Mouse (Mus musculus) limb, embryonic 13.5 days (tissue): ENCODE data around the gene Tmem184b. TPM values are rescaled to one million over a fixed set of nuclear protein-coding genes. Genes with fewer than 3 reads are reported as not detected.
A peak's percentile ranks its signal among the peaks of the same experiment; 100 is the strongest.

Source experiments
- ATAC-seq: fragments of 200-750 bp; cut with Nextera tagmentation; 2 replicates; pipeline ENCODE4 v1.8.0; 2017; ENCODE audit warnings: low read depth, moderate number of reproducible peaks, moderate TSS enrichment; ENCODE audit not compliant: low FRiP score
- H3K27ac ChIP-seq: fragments of 300-500 bp; sonication (generic); 2 replicates; pipeline ENCODE4 v1.5.1; 2015; ENCODE audit warnings: inconsistent platforms, mild to moderate bottlenecking, moderate library complexity
- H3K27me3 ChIP-seq: fragments of 300-500 bp; sonication (generic); 2 replicates; pipeline ENCODE4 v1.6.1; 2015; ENCODE audit warnings: mild to moderate bottlenecking, inconsistent platforms
- H3K36me3 ChIP-seq: fragments of 300-500 bp; sonication (generic); 2 replicates; pipeline ENCODE4 v1.6.1; 2015; ENCODE audit warnings: inconsistent platforms, mild to moderate bottlenecking, moderate library complexity
- H3K4me1 ChIP-seq: fragments of 300-500 bp; sonication (generic); 2 replicates; pipeline ENCODE4 v1.6.1; 2015; ENCODE audit warnings: inconsistent platforms
- H3K4me2 ChIP-seq: fragments of 300-500 bp; sonication (generic); replicated peaks from 2 replicates; pipeline ENCODE4 v1.6.1; 2015; ENCODE audit warnings: inconsistent platforms, mild to moderate bottlenecking, moderate library complexity
- H3K4me3 ChIP-seq: fragments of 300-500 bp; sonication (generic); 2 replicates; pipeline ENCODE4 v1.5.1; 2015; ENCODE audit warnings: moderate library complexity, mild to moderate bottlenecking, inconsistent platforms
- H3K9ac ChIP-seq: fragments of 300-500 bp; sonication (generic); 2 replicates; pipeline ENCODE4 v1.6.1; 2015; ENCODE audit warnings: mild to moderate bottlenecking, inconsistent platforms
- H3K9me3 ChIP-seq: fragments of 300-500 bp; sonication (generic); 2 replicates; pipeline ENCODE4 v1.6.1; 2016; ENCODE audit warnings: inconsistent platforms
- WGBS: fragments of 180-500 bp; shearing (Covaris S2); methylation state at CpG from one replicate; pipeline ENCODE4 v1.1.7; 2015; 5-methylcytosine and 5-hydroxymethylcytosine counted together
- polyA plus RNA-seq: library from polyadenylated mRNA; unstranded; fragments of >200 nt; fragmentation: Nextera tagmentation; extraction: Ambion mirVana; gene quantifications from 2 replicates; pipeline ENCODE4 v1.2.1, GENCODE M21; 2015

Tmem184b gene
- polyA plus RNA-seq: 70.8 and 77.6 TPM in 2 replicates

DNA sequence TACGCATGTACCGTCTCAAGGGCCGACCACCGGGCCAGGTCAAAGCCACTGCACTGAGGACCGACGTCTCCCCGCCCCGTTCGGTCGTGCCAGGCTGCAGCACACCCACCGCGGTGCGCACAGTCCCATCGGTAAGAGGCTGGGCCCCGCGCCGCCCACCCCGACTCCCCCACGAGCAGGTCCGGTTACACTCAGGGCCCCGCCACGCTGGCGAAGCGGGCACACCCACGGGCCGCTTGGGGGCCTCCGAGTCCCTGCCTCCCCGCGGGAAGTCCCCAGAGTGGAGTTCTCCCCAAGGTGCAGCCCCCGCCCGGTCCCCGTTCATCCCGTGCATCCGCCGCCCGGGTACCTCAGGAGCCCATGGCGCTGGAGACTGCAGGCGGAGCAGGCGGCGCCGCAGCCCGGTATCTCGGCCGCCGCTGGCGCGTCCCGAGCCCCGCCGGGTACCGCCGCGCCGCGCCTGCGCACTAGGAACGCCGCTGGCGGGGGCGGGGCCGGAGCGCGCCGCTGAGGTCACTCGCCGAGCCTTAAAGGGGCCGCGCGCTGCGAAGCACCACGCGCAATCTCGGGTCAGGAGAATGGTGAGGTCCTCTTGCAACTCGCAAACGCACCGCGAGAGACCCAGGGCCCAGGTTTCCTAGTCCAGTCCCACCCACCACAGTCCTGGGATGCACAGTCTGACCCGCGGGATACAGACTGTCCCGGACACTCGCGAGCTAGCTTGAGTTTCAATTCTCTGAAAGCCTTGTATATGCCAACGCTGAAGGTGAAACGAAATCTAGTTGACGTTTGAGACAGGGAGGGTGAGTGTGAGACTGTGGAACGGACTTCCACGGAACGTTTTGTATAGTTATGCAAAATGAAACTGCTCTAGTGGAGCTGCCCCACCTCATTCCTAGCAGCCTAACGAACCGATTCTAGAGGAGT lies at the start of gene Tmem184b:
TSS of gene Tmem184b (minus strand) at position 734 of the 927 bp plus-strand sequence.
- peak within 1 kb of the TSS; percentile 95 for H3K9ac ChIP-seq
- peaks cover 45% of the 10 kb centered on the region for H3K4me1 ChIP-seq
- no peaks in the 10 kb centered on the region for H3K9me3 ChIP-seq
- H3K4me2 ChIP-seq: peak within 1 kb of the TSS; percentile 88
- H3K4me3 ChIP-seq: peak within 1 kb of the TSS; percentile 94
- peaks cover 3% of the 10 kb centered on the region for H3K36me3 ChIP-seq
- no peaks in the 10 kb centered on the region for H3K27me3 ChIP-seq
- ATAC-seq: peak; percentile 88
- H3K27ac ChIP-seq: peak within 1 kb of the TSS; percentile 83
- WGBS: under 1% methylated on average over 89 of the region's 90 CpGs

DNA sequence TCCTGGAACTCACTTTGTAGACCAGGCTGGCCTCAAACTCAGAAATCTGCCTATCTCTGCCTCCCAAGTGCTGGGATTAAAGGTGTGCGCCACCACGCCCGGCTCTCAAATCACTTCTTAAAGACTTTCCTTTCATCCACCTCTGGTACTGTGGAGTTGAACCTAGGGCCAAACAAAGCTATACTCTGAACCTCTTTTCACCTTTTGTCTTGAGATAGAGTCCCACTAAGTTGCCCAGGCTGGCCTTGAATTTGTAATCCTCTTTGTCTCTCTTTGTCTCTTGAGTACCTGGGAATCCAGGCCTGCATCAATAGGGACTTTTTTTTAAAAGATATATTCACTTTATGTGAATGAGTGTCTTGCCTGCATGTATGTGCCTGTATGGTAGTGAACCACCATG lies 44.7 kb upstream of the Tmem184b start:
- 0 out of 2 replicates have a peak, but pooled peaks cover under 1% of the 10 kb centered on the region for H3K4me1 ChIP-seq
- H3K9ac ChIP-seq: no peak overlapping the region
- no peak overlapping the region for H3K27ac ChIP-seq
- ATAC-seq: no peak
- no peak overlapping the region for H3K4me2 ChIP-seq
- H3K27me3 ChIP-seq: peaks cover 4% of the 10 kb centered on the region; the same call in 1 of the 2 replicates
- 0 out of 2 replicates have a peak, but pooled peaks cover 3% of the 10 kb centered on the region for H3K9me3 ChIP-seq
- 91% methylated on average over 3 of the region's 3 CpGs for WGBS
- H3K36me3 ChIP-seq: no peaks in the 10 kb centered on the region
- H3K4me3 ChIP-seq: no peak overlapping the region

GRCm38 (mm10) chr15:79445786-79446654 lies 42.7 kb upstream of the Tmem184b start:
- peaks cover 10% of the 10 kb centered on the region for H3K4me1 ChIP-seq
- no peak overlapping the region for H3K4me3 ChIP-seq
- no peaks in the 10 kb centered on the region for H3K27me3 ChIP-seq
- H3K27ac ChIP-seq: no peak overlapping the region
- 76% methylated on average over 8 of the region's 8 CpGs for WGBS
- no peak for ATAC-seq
- H3K36me3 ChIP-seq: no peaks in the 10 kb centered on the region
- H3K4me2 ChIP-seq: no peak overlapping the region
- H3K9me3 ChIP-seq: no peaks in the 10 kb centered on the region
- H3K9ac ChIP-seq: no peak overlapping the region

- no peaks in the 10 kb centered on the region for H3K27me3 ChIP-seq
- peaks cover 30% of the 10 kb centered on the region for H3K4me1 ChIP-seq
- H3K9me3 ChIP-seq: no peaks in the 10 kb centered on the region
- H3K27ac ChIP-seq: no peak overlapping the region
- 63% methylated on average over 7 of the region's 7 CpGs for whole genome bisulfite sequencing
- peaks cover under 1% of the 10 kb centered on the region; the same call in 1 of the 2 replicates for H3K36me3 ChIP-seq
- no peak overlapping the region for H3K4me2 ChIP-seq
- H3K4me3 ChIP-seq: no peak overlapping the region
- ATAC-seq: no peak
- H3K9ac ChIP-seq: peak overlapping the region; percentile 14; the same call in 1 of the 2 replicates
Observed at GRCm38 (mm10) chr15:79443856-79444410, 40.6 kb upstream of the Tmem184b start.

- whole genome bisulfite sequencing: 83% methylated on average over 9 of the region's 9 CpGs
- Histone ChIP-seq H3K27ac (no peak overlapping the region), H3K9me3 (no peaks in the 10 kb centered on the region), H3K4me1 (peaks cover 39% of the 10 kb centered on the region), H3K9ac (peak overlapping the region; percentile 2; the same call in 1 of the 2 replicates), H3K4me3 (no peak overlapping the region), H3K27me3 (no peaks in the 10 kb centered on the region), H3K36me3 (peaks cover 10% of the 10 kb centered on the region), H3K4me2 (no peak overlapping the region)
- no peak for ATAC-seq
Observed at GRCm38 (mm10) chr15:79442961-79443518, 39.7 kb upstream of the Tmem184b start.

GRCm38 (mm10) chr15:79442257-79442611 lies 38.9 kb upstream of the Tmem184b start:
- peak; percentile 4; the same call in 1 of the 2 replicates for ATAC-seq

GRCm38 (mm10) chr15:79441331-79442256 lies 38.2 kb upstream of the Tmem184b start:
- peak overlapping the region; percentile 96 for H3K27ac ChIP-seq
- ATAC-seq: peak; percentile 68
- peak overlapping the region; percentile 98 for H3K9ac ChIP-seq
- H3K9me3 ChIP-seq: no peaks in the 10 kb centered on the region
- peak overlapping the region; percentile 90 for H3K4me2 ChIP-seq
- WGBS: under 1% methylated on average over 63 of the region's 107 CpGs
- H3K36me3 ChIP-seq: peaks cover 24% of the 10 kb centered on the region
- no peaks in the 10 kb centered on the region for H3K27me3 ChIP-seq
- peak overlapping the region; percentile 93 for H3K4me3 ChIP-seq
- peaks cover 52% of the 10 kb centered on the region for H3K4me1 ChIP-seq

More at GRCm38 (mm10) chr15:79442257-79442611, 38.9 kb upstream of the Tmem184b start:
- H3K36me3 ChIP-seq: peaks cover 18% of the 10 kb centered on the region
- H3K4me1 ChIP-seq: peaks cover 45% of the 10 kb centered on the region
- H3K27ac ChIP-seq: peak overlapping the region; percentile 96
- H3K4me2 ChIP-seq: peak overlapping the region; percentile 90
- H3K9me3 ChIP-seq: no peaks in the 10 kb centered on the region
- H3K9ac ChIP-seq: peak overlapping the region; percentile 98
- H3K27me3 ChIP-seq: no peaks in the 10 kb centered on the region
- 6% methylated on average over 6 of the region's 6 CpGs for whole genome bisulfite sequencing
- H3K4me3 ChIP-seq: peak overlapping the region; percentile 93

DNA sequence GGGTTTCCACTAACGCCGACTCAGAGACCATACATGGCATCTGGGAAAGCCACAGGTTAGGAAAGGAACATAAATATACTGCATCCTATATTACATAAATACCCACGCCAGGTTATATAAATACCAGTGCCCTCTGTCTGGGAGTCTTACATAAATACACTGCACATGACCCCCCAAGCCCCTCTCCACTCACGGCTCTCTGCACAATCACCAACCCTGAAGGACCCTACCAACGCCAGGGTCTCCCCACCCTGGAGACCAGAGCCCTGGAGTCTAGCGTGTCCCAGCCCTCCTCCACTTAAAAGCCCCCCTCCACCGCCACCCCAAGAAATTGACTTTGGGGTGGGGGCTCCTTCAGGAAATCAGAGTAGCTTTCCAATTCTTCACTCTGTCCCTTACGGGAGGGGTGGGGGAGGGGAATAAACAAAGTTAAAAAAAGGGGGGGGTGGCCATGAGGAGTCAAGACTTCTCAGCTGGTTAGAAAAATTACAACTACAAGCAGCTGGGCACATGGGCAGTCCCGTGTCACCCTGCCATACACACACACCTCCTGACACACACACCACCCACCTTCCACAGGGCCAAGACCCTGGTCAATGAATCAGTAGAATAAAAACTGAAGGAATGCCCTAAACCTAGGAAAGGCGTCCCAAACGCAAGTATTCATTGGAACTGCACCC lies 37.4 kb upstream of the Tmem184b start:
- Histone ChIP-seq H3K4me1 (peaks cover 58% of the 10 kb centered on the region), H3K4me3 (peak overlapping the region; percentile 93), H3K36me3 (peaks cover 32% of the 10 kb centered on the region), H3K27ac (peak overlapping the region; percentile 96), H3K9me3 (no peaks in the 10 kb centered on the region), H3K4me2 (peak overlapping the region; percentile 90), H3K27me3 (no peaks in the 10 kb centered on the region), H3K9ac (peak overlapping the region; percentile 98)
- peak; percentile 17; the same call in 1 of the 2 replicates for ATAC-seq
- WGBS: 12% methylated on average over 11 of the region's 11 CpGs

DNA sequence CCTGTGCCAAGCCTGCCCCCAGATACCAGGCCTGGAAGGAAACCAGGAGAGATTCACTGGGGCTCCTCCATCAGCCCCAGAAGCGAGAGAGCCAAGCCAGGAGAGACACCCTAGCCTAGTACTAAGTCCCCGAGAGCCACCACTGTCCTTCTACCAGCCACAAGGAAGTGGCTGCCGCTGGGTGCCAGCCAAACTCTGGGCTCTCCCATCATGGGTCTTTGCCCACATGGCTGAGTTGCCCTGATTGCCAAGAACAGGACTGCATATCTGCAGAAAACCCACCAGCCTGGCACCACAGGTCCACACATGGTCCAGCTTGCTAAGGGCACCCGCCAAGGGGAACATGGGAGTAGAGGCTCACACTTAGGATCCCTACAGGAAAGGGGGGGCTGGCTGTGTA lies 36.9 kb upstream of the Tmem184b start:
- no peak for ATAC-seq
- Histone ChIP-seq H3K27me3 (no peaks in the 10 kb centered on the region), H3K9ac (peak overlapping the region; percentile 98), H3K4me2 (peak overlapping the region; percentile 90), H3K4me1 (peaks cover 62% of the 10 kb centered on the region), H3K27ac (peak overlapping the region; percentile 10; the same call in 1 of the 2 replicates), H3K36me3 (peaks cover 38% of the 10 kb centered on the region), H3K4me3 (peak overlapping the region; percentile 93), H3K9me3 (no peaks in the 10 kb centered on the region)
- WGBS: 77% methylated on average over 4 of the region's 4 CpGs

GRCm38 (mm10) chr15:79439386-79439785 lies 36.0 kb upstream of the Tmem184b start:
- Histone ChIP-seq H3K27me3 (no peaks in the 10 kb centered on the region), H3K9ac (peak overlapping the region; percentile 98), H3K9me3 (no peaks in the 10 kb centered on the region), H3K27ac (no peak overlapping the region), H3K4me2 (peak overlapping the region; percentile 90), H3K4me1 (peaks cover 62% of the 10 kb centered on the region), H3K36me3 (peaks cover 46% of the 10 kb centered on the region), H3K4me3 (peak overlapping the region; percentile 93)
- 77% methylated on average over 4 of the region's 4 CpGs for WGBS
- ATAC-seq: no peak
